Mouse (Mus musculus) embryonic facial prominence, embryonic 12.5 days (tissue): ENCODE results near the gene 1700001L19Rik. TPM values are rescaled to one million over a fixed set of nuclear protein-coding genes. Genes with fewer than 3 reads are reported as not detected.
"Not testable (repeated sequence)": the region's sequence is repeated elsewhere in the genome, so short reads cannot be mapped to it uniquely, and the experiment has no call there.

Source experiments
- ATAC-seq: fragments of 200-750 bp; cut with Nextera tagmentation; 2 replicates; pipeline ENCODE4 v1.8.0; 2017; ENCODE audit not compliant: insufficient number of reproducible peaks, insufficient read depth, low FRiP score, low TSS enrichment
- H3K27ac ChIP-seq: fragments of 300-500 bp; sonication (generic); 2 replicates; pipeline ENCODE4 v1.5.1; 2016; ENCODE audit warnings: mild to moderate bottlenecking
- H3K27me3 ChIP-seq: fragments of 300-500 bp; sonication (generic); 2 replicates; pipeline ENCODE4 v1.6.1; 2016; ENCODE audit warnings: mild to moderate bottlenecking, moderate library complexity
- H3K36me3 ChIP-seq: fragments of 300-500 bp; sonication (generic); 2 replicates; pipeline ENCODE4 v1.6.1; 2016; ENCODE audit warnings: mild to moderate bottlenecking
- H3K4me1 ChIP-seq: fragments of 300-500 bp; sonication (generic); 2 replicates; pipeline ENCODE4 v1.6.1; 2016
- H3K4me2 ChIP-seq: fragments of 300-500 bp; sonication (generic); replicated peaks from 2 replicates; pipeline ENCODE4 v1.6.1; 2016; ENCODE audit warnings: mild to moderate bottlenecking, moderate library complexity
- H3K4me3 ChIP-seq: fragments of 300-500 bp; sonication (generic); 2 replicates; pipeline ENCODE4 v1.5.1; 2016; ENCODE audit warnings: mild to moderate bottlenecking
- H3K9ac ChIP-seq: fragments of 300-500 bp; sonication (generic); 2 replicates; pipeline ENCODE4 v1.6.1; 2016; ENCODE audit warnings: mild to moderate bottlenecking, moderate library complexity
- H3K9me3 ChIP-seq: fragments of 300-500 bp; sonication (generic); 2 replicates; pipeline ENCODE4 v1.6.1; 2016; ENCODE audit warnings: mild to moderate bottlenecking, moderate library complexity
- WGBS: fragments of 180-500 bp; shearing (Covaris S2); methylation state at CpG from one replicate; pipeline ENCODE4 v1.1.7; 2016; 5-methylcytosine and 5-hydroxymethylcytosine counted together
- polyA plus RNA-seq: library from polyadenylated mRNA; unstranded; fragments of >200 nt; fragmentation: Nextera tagmentation; extraction: Ambion mirVana; gene quantifications from 2 replicates; pipeline ENCODE4 v1.2.1, GENCODE M21; 2016

The 1700001L19Rik gene
- 0.36 and 1.2 TPM in 2 replicates for polyA plus RNA-seq

DNA sequence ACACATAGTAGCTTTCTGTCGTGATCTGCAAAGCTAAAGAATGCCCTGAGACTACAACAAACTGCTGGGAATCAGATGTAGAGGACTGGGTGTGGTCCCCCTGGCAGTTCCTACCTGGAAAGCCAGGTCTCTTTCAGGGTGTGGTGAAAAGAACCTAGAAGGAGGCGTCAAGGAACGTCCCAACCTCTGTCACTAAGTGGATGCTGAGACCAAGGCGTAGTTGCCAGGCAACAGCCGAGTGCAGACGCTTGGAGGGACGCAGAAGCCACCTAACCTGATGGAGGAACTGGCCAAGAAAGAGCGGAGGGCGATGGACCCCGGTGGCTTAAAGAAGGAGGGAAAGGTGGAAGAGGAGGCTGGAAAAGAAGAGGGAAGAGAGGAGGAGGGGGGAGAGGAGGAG, at the start of gene 1700001L19Rik:
Gene 1700001L19Rik (plus strand): TSS at position 223 of the 400 bp plus-strand sequence.
- Histone ChIP-seq H3K9ac (no peak within 1 kb of the TSS), H3K4me2 (peak within 1 kb of the TSS; percentile 38), H3K4me3 (0 out of 2 replicates have a peak within 1 kb of the TSS, but pooled peaks have one; percentile 0), H3K9me3 (no peaks in the 10 kb centered on the region), H3K27me3 (no peaks in the 10 kb centered on the region), H3K27ac (no peak within 1 kb of the TSS), H3K4me1 (no peaks in the 10 kb centered on the region), H3K36me3 (peaks cover 8% of the 10 kb centered on the region)
- 10% methylated on average over 9 of the region's 10 CpGs for WGBS
- ATAC-seq, result no peak

DNA sequence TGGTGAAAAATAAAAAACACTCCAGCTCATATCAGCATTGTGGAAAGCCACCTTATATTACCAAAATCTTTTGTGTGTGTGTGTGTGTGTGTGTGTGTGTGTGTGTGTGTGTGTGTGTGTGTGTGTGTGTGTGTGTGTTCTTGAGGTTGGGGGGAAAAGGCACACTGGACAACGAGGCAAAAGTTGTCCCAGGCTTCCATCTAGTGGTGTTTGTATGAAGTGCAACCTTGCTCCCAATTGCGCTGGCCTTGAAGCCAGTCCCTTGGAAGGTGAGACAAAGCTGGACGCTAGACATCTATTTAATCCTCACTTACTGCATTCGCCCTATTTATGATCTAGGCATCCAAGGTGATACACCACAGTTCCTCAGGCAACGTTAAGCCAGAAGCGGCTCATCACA, 43.8 kb upstream of the 1700001L19Rik start:
- 33% methylated on average over 6 of the region's 6 CpGs for WGBS
- not testable (repeated sequence) for H3K4me3 ChIP-seq, H3K27ac ChIP-seq, ATAC-seq, H3K4me2 ChIP-seq, H3K27me3 ChIP-seq, H3K36me3 ChIP-seq, H3K9ac ChIP-seq, H3K4me1 ChIP-seq, H3K9me3 ChIP-seq

DNA sequence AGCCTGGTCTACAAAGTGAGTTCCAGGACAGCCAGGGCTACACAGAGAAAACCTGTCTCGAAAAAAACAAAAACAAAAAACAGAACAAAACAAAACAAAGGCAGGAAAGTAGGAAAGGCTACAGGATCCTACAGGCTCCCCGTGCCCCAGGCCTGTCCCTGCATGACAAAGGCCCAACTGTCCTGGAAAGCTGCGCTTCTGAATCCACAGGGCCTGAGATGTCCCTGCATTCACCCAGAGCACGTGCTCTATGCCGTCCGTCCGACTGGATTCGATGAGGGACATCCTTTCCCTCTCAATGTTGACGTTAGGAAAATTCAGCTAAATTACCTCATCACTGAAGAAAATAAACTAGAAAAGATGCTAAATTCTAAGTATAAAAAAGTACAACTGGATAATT, 29.1 kb upstream of the 1700001L19Rik start:
- Histone ChIP-seq H3K36me3 (peaks cover 66% of the 10 kb centered on the region), H3K27ac (no peak overlapping the region), H3K4me2 (no peak overlapping the region), H3K27me3 (no peaks in the 10 kb centered on the region), H3K9ac (no peak overlapping the region), H3K4me1 (no peaks in the 10 kb centered on the region), H3K4me3 (no peak overlapping the region), H3K9me3 (no peaks in the 10 kb centered on the region)
- WGBS, result 89% methylated on average over 9 of the region's 9 CpGs
- no peak for ATAC-seq

DNA sequence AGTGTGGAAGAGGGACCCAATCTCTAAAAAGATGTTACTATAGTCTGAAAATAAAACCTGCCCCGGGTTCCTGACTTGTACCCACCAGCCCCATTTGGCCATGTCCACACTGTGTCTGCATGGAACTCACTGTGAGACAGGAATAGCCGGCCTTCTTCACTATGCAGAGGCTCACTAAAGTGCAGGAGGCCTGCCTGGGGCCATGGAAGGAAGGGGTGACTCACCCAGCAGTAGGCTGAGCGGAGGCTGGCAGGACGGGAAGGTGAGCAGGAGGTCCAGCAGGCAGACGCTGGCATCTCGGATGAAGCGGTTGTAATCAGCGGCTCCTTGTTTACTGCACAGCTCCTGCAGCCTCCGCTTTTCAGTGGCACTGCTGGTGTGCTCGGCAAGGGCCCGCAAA, 28.7 kb upstream of the 1700001L19Rik start:
- Histone ChIP-seq H3K36me3 (peaks cover 62% of the 10 kb centered on the region), H3K4me1 (no peaks in the 10 kb centered on the region), H3K27ac (no peak overlapping the region), H3K4me2 (no peak overlapping the region), H3K27me3 (no peaks in the 10 kb centered on the region), H3K4me3 (no peak overlapping the region), H3K9ac (no peak overlapping the region), H3K9me3 (no peaks in the 10 kb centered on the region)
- no peak for ATAC-seq
- 92% methylated on average over 11 of the region's 11 CpGs for WGBS

DNA sequence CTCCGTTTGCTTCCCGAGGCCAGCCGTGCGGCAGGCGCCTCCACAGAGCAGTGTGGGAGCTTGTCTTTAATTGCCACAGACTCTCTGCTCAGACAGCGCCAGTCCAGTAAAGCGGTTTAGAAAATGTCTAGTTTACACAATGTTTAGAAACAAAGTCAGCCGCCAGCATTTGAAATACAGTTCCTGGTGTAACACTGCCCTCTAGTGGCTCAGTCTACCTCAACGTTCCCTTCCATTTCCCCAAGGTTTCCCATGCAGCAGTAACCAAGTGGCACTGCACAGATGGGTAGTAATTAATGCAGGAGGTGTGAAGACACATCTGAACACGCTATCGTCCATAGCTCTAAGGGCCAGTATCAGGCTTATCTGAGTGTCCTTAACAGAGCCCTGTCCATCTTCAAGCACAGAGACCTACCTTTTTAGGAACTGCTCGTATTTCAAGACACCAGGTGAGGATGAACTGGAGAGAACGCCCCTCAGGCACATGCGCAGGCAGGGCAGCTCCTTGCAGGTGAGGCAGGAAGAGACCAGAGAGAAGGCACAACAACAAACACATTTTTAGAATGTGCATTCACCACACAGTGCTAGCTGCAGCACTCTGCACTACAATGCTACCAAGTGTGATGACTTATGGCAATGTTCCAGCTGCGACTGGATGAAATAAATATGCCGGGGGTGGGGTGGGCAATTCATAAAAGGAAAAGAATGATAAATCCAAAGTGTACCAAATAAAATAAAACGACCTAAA, 27.5 kb upstream of the 1700001L19Rik start:
- Histone ChIP-seq H3K4me1 (no peaks in the 10 kb centered on the region), H3K4me2 (no peak overlapping the region), H3K36me3 (peaks cover 50% of the 10 kb centered on the region), H3K27me3 (no peaks in the 10 kb centered on the region), H3K27ac (no peak overlapping the region), H3K4me3 (no peak overlapping the region), H3K9ac (no peak overlapping the region), H3K9me3 (no peaks in the 10 kb centered on the region)
- ATAC-seq, result no peak
- WGBS, result 71% methylated on average over 17 of the region's 17 CpGs

DNA sequence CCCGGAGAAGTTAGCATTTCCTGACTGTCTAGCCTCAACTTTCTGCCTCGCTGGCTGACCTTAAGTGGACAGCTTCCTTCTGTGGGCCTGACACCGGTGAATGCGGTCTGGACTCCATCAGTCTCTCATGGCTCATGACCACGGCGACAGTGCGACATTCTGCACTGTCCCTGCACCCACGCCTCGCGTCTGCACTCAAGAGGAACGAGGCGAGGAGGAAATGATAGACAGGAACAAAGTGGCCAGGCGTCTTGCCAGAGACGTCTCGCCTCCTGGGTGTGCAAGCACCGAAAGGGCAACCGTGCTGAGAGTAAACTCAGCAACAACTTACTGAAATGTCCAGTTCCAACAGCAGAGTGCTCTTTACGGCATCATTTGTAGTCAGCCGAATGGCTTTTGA, 25.0 kb upstream of the 1700001L19Rik start:
- ATAC-seq, result no peak
- H3K4me3 ChIP-seq, result no peak overlapping the region
- H3K36me3 ChIP-seq, result peaks cover 45% of the 10 kb centered on the region
- 93% methylated on average over 19 of the region's 19 CpGs for WGBS
- H3K9ac ChIP-seq, result no peak overlapping the region
- no peak overlapping the region for H3K4me2 ChIP-seq
- H3K27ac ChIP-seq, result no peak overlapping the region
- H3K27me3 ChIP-seq, result no peaks in the 10 kb centered on the region
- no peaks in the 10 kb centered on the region for H3K9me3 ChIP-seq
- no peaks in the 10 kb centered on the region for H3K4me1 ChIP-seq

DNA sequence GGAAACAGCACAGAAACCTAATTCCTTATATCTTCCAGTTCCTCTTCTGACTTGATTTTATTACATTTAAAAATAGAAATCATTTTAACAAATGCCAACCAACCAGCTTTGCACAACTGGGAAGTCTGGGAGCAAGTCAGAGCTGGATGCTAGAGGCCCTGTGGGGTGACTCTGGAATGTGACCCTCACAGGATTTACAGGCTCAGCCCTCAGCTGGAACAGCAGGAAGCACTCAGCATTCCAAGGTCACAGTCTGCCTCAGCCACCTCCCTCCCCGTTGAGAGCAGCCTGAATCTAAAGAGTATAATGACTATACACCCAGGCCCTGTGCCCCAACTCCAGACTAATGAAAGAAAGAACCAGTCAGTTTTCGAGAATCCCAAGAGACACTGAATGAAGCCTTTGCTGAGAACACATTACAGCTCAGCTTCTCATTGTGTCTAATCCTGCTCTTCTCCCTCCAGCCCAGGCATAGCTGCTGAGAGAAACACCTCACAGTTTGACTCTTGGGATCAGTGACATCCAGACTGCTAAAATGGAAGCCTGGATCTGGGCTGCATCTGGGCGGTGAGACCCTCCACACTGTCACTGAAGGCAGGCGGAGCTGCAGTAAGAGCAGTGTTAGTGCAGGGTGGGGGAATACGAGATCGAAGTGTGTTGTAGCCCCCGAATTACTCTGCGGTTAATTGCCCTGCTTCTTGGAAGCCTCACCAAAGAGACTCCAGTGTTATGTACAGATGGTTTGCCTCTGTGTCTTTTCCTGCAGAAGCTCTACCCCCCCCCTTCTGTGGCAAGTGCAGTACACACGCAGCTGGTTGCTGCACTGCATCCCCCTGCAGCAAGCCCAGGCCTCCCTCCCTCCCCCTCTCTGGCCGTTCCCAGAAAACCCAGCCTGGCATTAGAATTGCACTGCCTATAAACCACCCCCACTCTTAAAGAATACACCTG, 24.0 kb upstream of the 1700001L19Rik start:
- Histone ChIP-seq H3K36me3 (peaks cover 41% of the 10 kb centered on the region), H3K27me3 (no peaks in the 10 kb centered on the region), H3K4me1 (no peaks in the 10 kb centered on the region), H3K9ac (no peak overlapping the region), H3K9me3 (no peaks in the 10 kb centered on the region), H3K4me3 (no peak overlapping the region), H3K4me2 (no peak overlapping the region), H3K27ac (no peak overlapping the region)
- 69% methylated on average over 10 of the region's 10 CpGs for WGBS
- peak; percentile 47 for ATAC-seq

DNA sequence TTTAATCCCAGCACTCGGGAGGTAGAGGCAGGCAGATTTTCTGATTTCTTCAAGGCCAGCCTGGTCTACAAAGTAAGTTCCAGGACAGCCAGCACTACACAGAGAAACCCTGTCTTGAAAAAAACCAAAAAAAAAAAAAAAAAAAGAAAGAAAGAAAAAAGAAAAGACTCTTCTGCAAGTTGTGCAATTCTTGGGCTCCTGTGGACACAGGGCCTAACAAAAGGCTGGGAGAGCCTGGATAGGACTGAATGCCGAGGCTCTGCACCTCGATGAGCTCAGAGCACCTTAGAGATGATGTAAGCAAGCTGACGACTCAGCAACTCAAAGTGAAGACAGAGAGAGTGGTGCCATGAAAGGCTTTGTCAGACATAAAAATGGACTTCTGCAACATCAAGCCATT, 22.8 kb upstream of the 1700001L19Rik start:
- no peak overlapping the region for H3K4me3 ChIP-seq
- H3K9ac ChIP-seq, result no peak overlapping the region
- H3K4me1 ChIP-seq, result no peaks in the 10 kb centered on the region
- no peak overlapping the region for H3K27ac ChIP-seq
- no peak for ATAC-seq
- H3K4me2 ChIP-seq, result no peak overlapping the region
- peaks cover 41% of the 10 kb centered on the region for H3K36me3 ChIP-seq
- H3K9me3 ChIP-seq, result no peaks in the 10 kb centered on the region
- 84% methylated on average over 4 of the region's 4 CpGs for WGBS
- H3K27me3 ChIP-seq, result no peaks in the 10 kb centered on the region

DNA sequence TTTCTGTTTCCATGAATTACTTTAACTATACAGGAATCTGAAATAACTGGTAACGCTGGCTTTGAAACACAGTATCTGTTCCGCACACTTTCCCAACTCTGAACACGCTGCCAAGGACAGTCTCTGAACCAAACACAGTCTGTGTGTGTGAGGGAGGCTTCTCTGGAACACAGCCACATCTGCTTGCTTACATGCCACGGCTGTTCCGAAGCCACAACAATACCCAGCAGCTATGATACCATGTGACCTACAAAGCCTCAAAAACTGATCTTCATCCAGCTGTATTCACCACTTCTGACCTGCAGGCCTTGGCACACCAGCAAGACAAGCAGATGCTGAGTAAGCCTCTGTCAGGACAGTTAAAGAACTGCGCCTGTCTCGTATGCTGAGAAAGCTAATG, 19.3 kb upstream of the 1700001L19Rik start:
- H3K27ac ChIP-seq, result no peak overlapping the region
- peaks cover 3% of the 10 kb centered on the region; the same call in 1 of the 2 replicates for H3K4me1 ChIP-seq
- ATAC-seq, result no peak
- no peaks in the 10 kb centered on the region for H3K27me3 ChIP-seq
- peaks cover 23% of the 10 kb centered on the region for H3K36me3 ChIP-seq
- WGBS, result 92% methylated on average over 7 of the region's 7 CpGs
- no peak overlapping the region for H3K9ac ChIP-seq
- no peak overlapping the region for H3K4me2 ChIP-seq
- no peak overlapping the region for H3K4me3 ChIP-seq
- H3K9me3 ChIP-seq, result no peaks in the 10 kb centered on the region

DNA sequence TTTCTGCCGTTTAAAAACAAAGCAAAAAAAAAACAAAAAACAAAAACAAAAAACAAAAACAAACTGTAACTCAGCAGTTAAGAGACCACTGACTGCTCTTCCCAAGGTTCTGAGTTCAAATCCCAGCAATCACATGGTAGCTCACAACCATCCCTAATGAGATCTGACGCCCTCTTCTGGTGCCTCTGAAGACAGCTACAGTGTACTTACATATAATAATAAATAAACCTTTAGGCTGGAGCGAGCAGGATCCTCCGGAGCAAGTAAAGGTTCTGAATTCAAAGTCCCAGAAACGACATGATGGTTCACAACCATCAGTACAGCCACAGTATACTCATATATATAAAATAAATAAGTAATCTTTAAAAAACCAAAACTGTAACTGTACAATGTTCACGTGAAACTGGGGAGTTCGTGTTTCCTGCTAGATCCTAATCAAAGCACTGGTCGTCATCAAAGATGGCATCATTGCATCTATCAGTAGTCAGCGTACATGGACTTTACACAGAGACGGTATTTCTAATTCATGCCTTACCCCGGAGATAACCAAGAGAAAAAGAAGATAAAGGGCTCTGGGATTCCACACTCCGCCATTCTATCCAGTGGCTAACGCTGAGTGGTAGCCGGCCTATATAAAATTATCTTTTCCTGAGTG, 16.0 kb upstream of the 1700001L19Rik start:
- peaks cover 5% of the 10 kb centered on the region; the same call in 1 of the 2 replicates for H3K4me1 ChIP-seq
- 25% methylated on average over 14 of the region's 14 CpGs for WGBS
- ATAC-seq, result no peak
- peak overlapping the region; percentile 78 for H3K27ac ChIP-seq
- peaks cover 45% of the 10 kb centered on the region for H3K36me3 ChIP-seq
- peak overlapping the region; percentile 61 for H3K4me3 ChIP-seq
- H3K27me3 ChIP-seq, result no peaks in the 10 kb centered on the region
- peak overlapping the region; percentile 63 for H3K9ac ChIP-seq
- H3K4me2 ChIP-seq, result peak overlapping the region; percentile 83
- H3K9me3 ChIP-seq, result no peaks in the 10 kb centered on the region

DNA sequence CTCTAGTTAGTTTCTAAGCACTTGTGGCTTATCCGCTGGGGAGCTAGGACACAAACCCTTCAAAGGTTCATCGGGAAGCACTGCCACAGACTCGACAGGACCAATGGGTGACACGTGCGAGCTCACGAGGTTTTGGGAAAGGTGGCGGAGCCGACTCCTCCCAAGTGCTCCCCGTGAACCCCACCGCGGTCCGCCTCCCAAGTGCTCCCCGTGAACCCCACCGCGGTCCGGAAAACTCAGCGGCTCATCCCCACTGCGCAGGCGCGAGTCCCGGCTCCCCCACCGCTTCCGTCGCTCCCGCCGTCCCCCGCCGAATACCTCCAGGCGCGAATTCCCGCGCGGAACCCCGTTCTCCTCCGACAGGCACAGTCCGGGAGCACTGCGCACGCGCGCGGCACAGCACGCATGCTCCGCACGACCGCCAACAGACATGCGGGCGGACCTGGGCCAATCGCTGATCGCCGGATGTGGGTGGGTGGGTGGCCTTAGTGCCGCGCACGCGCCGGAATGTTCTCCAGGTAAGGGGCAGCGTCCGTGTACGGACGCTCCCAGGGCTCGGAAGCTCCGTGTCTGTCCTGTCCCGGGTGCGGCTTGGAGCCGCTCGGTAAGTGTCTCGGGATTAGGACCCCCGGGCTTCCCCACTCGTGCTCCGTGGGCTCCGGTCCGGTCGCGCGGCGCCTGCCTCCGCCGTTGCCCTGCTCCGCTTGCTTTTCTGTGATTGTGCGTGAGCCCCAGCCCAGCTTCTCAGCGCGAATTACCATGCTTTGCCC, 15.3 kb upstream of the 1700001L19Rik start, which contains the start of the genes Mtrr and Fastkd3:
Gene Mtrr (minus strand): TSS at position 403 of the 770 bp plus-strand sequence.
Gene Fastkd3 (plus strand): TSS at position 488 of the 770 bp plus-strand sequence.
- Histone ChIP-seq H3K27me3 (no peaks in the 10 kb centered on the region), H3K4me2 (peak within 1 kb of the TSS; percentile 83), H3K9me3 (no peaks in the 10 kb centered on the region), H3K27ac (peak within 1 kb of the TSS; percentile 78), H3K4me3 (peak within 1 kb of the TSS; percentile 61), H3K36me3 (peaks cover 43% of the 10 kb centered on the region), H3K9ac (peak within 1 kb of the TSS; percentile 63), H3K4me1 (peaks cover 5% of the 10 kb centered on the region; the same call in 1 of the 2 replicates)
- ATAC-seq, result peak; percentile 99
- WGBS, result under 1% methylated on average over 81 of the region's 81 CpGs
